Mouse (Mus musculus) neural tube, embryonic 14.5 days (tissue): ENCODE data around the gene Ppdpf. TPM values are rescaled to one million over a fixed set of nuclear protein-coding genes. Genes with fewer than 3 reads are reported as not detected.

ENCODE experiments used
- ATAC-seq: fragments of 200-750 bp; cut with Nextera tagmentation; 2 replicates; pipeline ENCODE4 v1.8.0; 2017; ENCODE audit warnings: low read depth, mild to moderate bottlenecking, moderate TSS enrichment, moderate library complexity
- H3K27ac ChIP-seq: fragments of 300-500 bp; sonication (generic); 2 replicates; pipeline ENCODE4 v1.5.1; 2014; ENCODE audit warnings: low read depth, mild to moderate bottlenecking, control low read depth, low read length, moderate library complexity, mixed read lengths
- H3K27me3 ChIP-seq: fragments of 300-500 bp; sonication (generic); 2 replicates; pipeline ENCODE4 v1.6.1; 2014; ENCODE audit warnings: low read length; ENCODE audit not compliant: control insufficient read depth, insufficient read depth
- H3K36me3 ChIP-seq: fragments of 300-500 bp; sonication (generic); 2 replicates; pipeline ENCODE4 v1.6.1; 2014; ENCODE audit warnings: low read length, mixed read lengths; ENCODE audit not compliant: control insufficient read depth, insufficient read depth
- H3K4me1 ChIP-seq: fragments of 300-500 bp; sonication (generic); 2 replicates; pipeline ENCODE4 v1.6.1; 2014; ENCODE audit warnings: low read length; ENCODE audit not compliant: control insufficient read depth, insufficient read depth
- H3K4me2 ChIP-seq: fragments of 300-500 bp; sonication (generic); 2 replicates; pipeline ENCODE4 v1.6.1; 2014; ENCODE audit warnings: mild to moderate bottlenecking, low read depth, low read length, control low read depth
- H3K4me3 ChIP-seq: fragments of 300-500 bp; sonication (generic); 2 replicates; pipeline ENCODE4 v1.5.1; 2014; ENCODE audit warnings: low read depth, low read length, control low read depth, mixed read lengths
- H3K9ac ChIP-seq: fragments of 300-500 bp; sonication (generic); replicated peaks from 2 replicates; pipeline ENCODE4 v1.6.1; 2014; ENCODE audit warnings: low read depth, mild to moderate bottlenecking, control low read depth, low read length, mixed read lengths
- H3K9me3 ChIP-seq: fragments of 300-500 bp; sonication (generic); 2 replicates; pipeline ENCODE4 v1.6.1; 2016; ENCODE audit warnings: low read length; ENCODE audit not compliant: control insufficient read depth
- WGBS: fragments of 180-500 bp; shearing (Covaris S2); extraction: QIAGEN DNeasy Blood & Tissue Kit; methylation state at CpG from one replicate; pipeline ENCODE4 v1.1.7; 2014; 5-methylcytosine and 5-hydroxymethylcytosine counted together
- polyA plus RNA-seq: library from polyadenylated mRNA; unstranded; fragments of >200 nt; fragmentation: Nextera tagmentation; extraction: Ambion mirVana; gene quantifications from 2 replicates; pipeline ENCODE4 v1.2.1, GENCODE M21; 2014

The Ppdpf gene
- polyA plus RNA-seq, 1 experiment from 2014 or later, result 445 TPM

GRCm38 (mm10) chr2:181193044-181193443, 6.0 kb downstream of the Ppdpf start:
- Histone ChIP-seq H3K4me2 (no peak overlapping the region), H3K9ac (no peak overlapping the region), H3K27ac (no peak overlapping the region), H3K4me3 (no peak overlapping the region), H3K27me3 (no peaks in the 10 kb centered on the region), H3K9me3 (no peaks in the 10 kb centered on the region), H3K36me3 (0 out of 2 replicates have a peak, but pooled peaks cover 6% of the 10 kb centered on the region), H3K4me1 (peaks cover 4% of the 10 kb centered on the region; the same call in 1 of the 2 replicates)
- WGBS, result 80% methylated on average over 3 of the region's 3 CpGs
- no peak for ATAC-seq

GRCm38 (mm10) chr2:181196628-181197300, 9.7 kb downstream of the Ppdpf start:
- Histone ChIP-seq H3K4me2 (no peak overlapping the region), H3K4me3 (no peak overlapping the region), H3K27ac (no peak overlapping the region), H3K27me3 (no peaks in the 10 kb centered on the region), H3K9me3 (no peaks in the 10 kb centered on the region), H3K4me1 (no peaks in the 10 kb centered on the region), H3K9ac (no peak overlapping the region), H3K36me3 (no peaks in the 10 kb centered on the region)
- 91% methylated on average over 4 of the region's 4 CpGs for WGBS
- no peak for ATAC-seq

DNA sequence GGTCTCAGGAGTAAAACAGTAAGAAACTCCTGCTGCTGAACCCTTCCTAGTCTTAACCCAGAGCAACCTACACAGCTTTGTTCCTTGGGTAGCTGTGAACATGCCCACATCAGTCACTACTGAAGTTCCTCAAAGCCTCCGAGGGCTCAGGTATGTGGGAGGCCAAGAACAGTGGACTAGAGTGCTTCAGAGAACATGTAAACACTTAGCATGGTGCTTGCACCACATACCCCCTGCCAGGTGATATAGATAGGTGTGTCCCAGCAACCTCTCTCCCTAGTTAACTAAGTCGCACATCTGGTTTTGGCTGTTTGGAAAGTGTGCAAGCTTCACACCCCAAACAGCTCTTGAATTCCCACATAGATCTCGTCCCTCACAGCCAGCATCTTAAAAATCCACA, 14.6 kb downstream of the Ppdpf start:
- Histone ChIP-seq H3K27me3 (no peaks in the 10 kb centered on the region), H3K4me2 (no peak overlapping the region), H3K9me3 (no peaks in the 10 kb centered on the region), H3K4me1 (no peaks in the 10 kb centered on the region), H3K9ac (no peak overlapping the region), H3K4me3 (no peak overlapping the region), H3K27ac (no peak overlapping the region), H3K36me3 (no peaks in the 10 kb centered on the region)
- WGBS, result 79% methylated on average over 3 of the region's 3 CpGs
- no peak for ATAC-seq

DNA sequence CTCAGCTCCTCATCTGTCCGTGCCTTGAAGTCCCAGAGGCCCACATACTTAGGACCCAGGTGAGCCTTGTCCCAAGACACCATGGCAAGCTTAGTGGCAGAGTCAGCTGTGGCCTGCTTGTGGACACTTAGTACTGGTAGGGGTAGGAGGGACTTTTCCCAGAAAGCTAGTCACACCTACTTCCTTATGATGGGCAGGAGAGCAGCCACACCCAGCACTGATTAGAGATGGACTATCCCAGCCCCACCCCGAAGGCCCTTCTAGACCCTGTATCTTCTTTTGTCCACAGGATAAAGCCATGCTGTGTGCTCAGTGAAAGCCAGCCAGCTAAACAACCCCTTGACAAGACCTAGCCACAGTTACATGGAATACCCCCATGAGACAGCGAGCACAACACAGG, 15.4 kb downstream of the Ppdpf start, which contains the start of gene Ptk6:
Gene Ptk6 (minus strand): TSS at position 368 of the 400 bp plus-strand sequence.
- Histone ChIP-seq H3K4me3 (no peak within 1 kb of the TSS), H3K27ac (no peak within 1 kb of the TSS), H3K4me2 (no peak within 1 kb of the TSS), H3K36me3 (no peaks in the 10 kb centered on the region), H3K9ac (no peak within 1 kb of the TSS), H3K27me3 (no peaks in the 10 kb centered on the region), H3K9me3 (no peaks in the 10 kb centered on the region), H3K4me1 (no peaks in the 10 kb centered on the region)
- 82% methylated on average over 3 of the region's 3 CpGs for WGBS
- no peak for ATAC-seq

DNA sequence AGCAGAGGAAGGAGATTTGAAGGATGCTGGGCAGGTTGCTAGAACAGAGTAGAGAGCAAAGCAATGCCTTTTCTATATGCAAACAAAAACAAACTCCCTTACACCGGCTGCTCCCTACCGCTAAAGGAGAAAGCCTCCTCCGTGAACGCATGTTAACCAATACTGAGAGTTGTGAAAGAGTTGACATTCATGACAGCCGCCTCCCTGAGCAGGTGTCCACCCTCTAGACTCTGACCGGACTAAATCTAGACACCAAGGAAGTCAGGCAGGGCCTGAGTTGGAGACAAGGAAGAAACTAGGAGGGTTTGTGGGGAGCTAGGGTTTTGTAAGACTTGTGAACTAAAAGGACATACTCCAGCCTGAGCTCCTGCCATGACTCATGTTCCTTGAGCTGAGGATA, 15.8 kb downstream of the Ppdpf start:
- H3K27me3 ChIP-seq, result no peaks in the 10 kb centered on the region
- no peaks in the 10 kb centered on the region for H3K4me1 ChIP-seq
- no peak for ATAC-seq
- H3K36me3 ChIP-seq, result no peaks in the 10 kb centered on the region
- 77% methylated on average over 6 of the region's 6 CpGs for WGBS
- H3K27ac ChIP-seq, result no peak overlapping the region
- H3K4me3 ChIP-seq, result no peak overlapping the region
- no peaks in the 10 kb centered on the region for H3K9me3 ChIP-seq
- no peak overlapping the region for H3K4me2 ChIP-seq
- no peak overlapping the region for H3K9ac ChIP-seq

DNA sequence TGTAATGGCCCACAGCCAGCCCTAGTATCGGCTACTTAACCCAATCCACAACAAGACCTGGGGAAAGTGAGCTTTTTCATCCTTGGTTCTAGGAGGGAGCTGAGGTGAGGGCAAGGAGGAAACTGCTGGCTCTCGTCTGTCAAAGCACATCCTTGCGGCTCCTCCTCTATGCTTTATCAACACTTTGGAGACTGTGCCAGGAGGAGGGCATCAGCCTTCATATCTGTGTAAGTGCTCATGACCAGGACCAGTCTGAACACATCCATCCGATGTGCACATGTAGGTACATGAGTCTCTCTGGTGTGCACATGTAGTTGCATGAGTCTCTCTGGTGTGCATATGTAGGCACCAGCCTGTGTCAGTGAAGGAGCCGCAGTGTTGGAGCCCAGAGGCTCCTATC, 18.6 kb downstream of the Ppdpf start:
- ATAC-seq, result no peak
- no peaks in the 10 kb centered on the region for H3K27me3 ChIP-seq
- H3K27ac ChIP-seq, result no peak overlapping the region

DNA sequence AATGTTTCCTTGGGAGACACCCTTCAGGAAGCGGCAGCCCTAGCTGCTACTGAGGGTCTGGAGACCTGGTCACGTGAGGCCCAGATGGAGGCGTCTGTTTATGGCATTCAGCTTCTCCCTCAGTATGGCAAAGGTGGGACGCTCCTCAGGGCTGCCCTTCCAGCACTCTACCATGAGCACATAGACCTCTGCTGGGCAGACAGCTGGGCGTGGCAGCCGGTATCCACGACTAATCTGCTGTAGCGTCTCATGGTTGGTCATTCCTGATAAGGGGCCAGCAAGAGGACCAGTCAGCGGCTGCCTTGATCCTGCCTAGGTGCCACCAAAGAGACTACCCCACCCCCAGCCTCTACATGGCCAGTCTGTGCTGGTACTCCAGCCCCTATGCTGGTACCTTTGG, 19.1 kb downstream of the Ppdpf start:
- Histone ChIP-seq H3K9ac (no peak overlapping the region), H3K9me3 (no peaks in the 10 kb centered on the region), H3K27ac (no peak overlapping the region), H3K4me1 (no peaks in the 10 kb centered on the region), H3K4me2 (no peak overlapping the region), H3K36me3 (no peaks in the 10 kb centered on the region), H3K27me3 (no peaks in the 10 kb centered on the region), H3K4me3 (no peak overlapping the region)
- ATAC-seq, result no peak
- 83% methylated on average over 9 of the region's 9 CpGs for WGBS

More for the DNA sequence above, 18.6 kb downstream of the Ppdpf start:
- no peaks in the 10 kb centered on the region for H3K4me1 ChIP-seq
- H3K9ac ChIP-seq, result no peak overlapping the region
- H3K9me3 ChIP-seq, result no peaks in the 10 kb centered on the region
- no peaks in the 10 kb centered on the region for H3K36me3 ChIP-seq
- no peak overlapping the region for H3K4me3 ChIP-seq
- no peak overlapping the region for H3K4me2 ChIP-seq
- WGBS, result 88% methylated on average over 5 of the region's 5 CpGs

DNA sequence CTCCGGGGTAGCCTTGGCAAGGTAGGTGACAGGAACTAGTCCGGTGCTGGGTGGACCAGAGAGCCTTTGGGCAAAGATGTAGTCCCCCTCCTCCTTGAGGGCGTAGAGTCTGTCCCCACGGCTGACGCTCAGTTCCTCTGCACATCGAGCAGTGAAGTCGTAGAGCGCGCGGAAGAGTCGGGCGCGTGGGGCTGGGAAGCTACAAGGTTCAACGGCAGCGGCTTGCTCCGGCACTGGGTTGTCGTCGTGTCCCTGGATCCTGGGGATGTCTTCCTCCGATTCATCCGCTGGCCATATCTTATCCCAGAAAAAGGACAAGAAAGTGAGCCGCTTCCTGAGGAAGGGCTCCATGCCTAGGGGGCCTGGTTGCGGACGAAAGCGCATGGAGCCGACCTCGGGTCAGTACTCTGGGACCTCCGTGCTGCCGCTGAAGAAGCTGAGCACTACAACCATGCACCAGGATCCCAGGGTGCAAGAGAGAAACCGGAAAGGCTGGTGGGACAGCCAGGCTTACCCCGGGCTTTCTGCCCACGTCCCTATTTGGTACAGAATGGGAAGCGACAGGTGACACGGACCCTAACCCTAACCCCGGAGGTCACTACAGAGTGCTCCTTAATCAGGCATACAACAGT, 25.5 kb downstream of the Ppdpf start:
- Histone ChIP-seq H3K9me3 (no peaks in the 10 kb centered on the region), H3K4me3 (peak overlapping the region; percentile 19), H3K27ac (no peak overlapping the region), H3K9ac (no peak overlapping the region), H3K4me1 (peaks cover 7% of the 10 kb centered on the region; the same call in 1 of the 2 replicates), H3K36me3 (no peaks in the 10 kb centered on the region), H3K27me3 (peaks cover 18% of the 10 kb centered on the region), H3K4me2 (peak overlapping the region; percentile 41)
- ATAC-seq, result no peak
- WGBS, result 3% methylated on average over 34 of the region's 34 CpGs

GRCm38 (mm10) chr2:181213021-181213445, 26.0 kb downstream of the Ppdpf start, which contains the start of gene Srms:
Gene Srms, minus strand, starts transcription at chr2:181213185.
- Histone ChIP-seq H3K27ac (no peak within 1 kb of the TSS), H3K9ac (no peak within 1 kb of the TSS), H3K27me3 (peaks cover 18% of the 10 kb centered on the region), H3K36me3 (no peaks in the 10 kb centered on the region), H3K4me3 (peak within 1 kb of the TSS; percentile 19), H3K4me1 (peaks cover 7% of the 10 kb centered on the region; the same call in 1 of the 2 replicates), H3K9me3 (no peaks in the 10 kb centered on the region), H3K4me2 (peak within 1 kb of the TSS; percentile 41)
- no peak for ATAC-seq
- under 1% methylated on average over 17 of the region's 17 CpGs for whole genome bisulfite sequencing
